ENCODE assay signal across 8 mouse cellular contexts in the genomic region with DNA sequence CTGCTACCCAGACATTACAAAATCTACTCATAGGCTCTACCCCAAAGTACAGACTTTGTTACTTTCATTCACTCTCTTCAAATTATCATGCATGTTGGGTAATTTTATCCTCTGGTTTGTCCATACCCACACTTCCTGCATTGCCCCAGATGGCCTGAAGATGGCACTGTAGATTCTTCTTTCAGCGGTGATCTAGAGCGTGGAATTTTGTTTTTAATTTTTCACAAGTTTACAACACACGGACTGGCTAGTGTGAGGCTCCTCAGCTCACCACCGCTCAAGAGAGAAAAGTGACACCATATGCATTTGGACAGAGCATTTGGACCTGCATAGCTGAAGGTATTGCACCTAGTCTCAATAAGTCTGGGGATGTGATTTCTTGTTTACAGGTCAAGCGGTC.
DNase-seq lines count a peak whose midpoint lies in the region; ATAC-seq and TF ChIP-seq lines count a peak whose summit lies in the region.
"Had no signal": no experiment of that assay in that cellular context is flagged by ENCODE, and none has a peak within 500 bp of the region (broad histone marks: within the 10 kb centered on the region; RNA-seq: fewer than 3 reads in every experiment).

No protein-coding gene starts in this region.

- H3K4me2 ChIP-seq in kidney, embryonic 16.5 days (replicated peaks; ENCODE audit: low read depth, low read length) = no peak overlapping the region

- H3K36me3 ChIP-seq in kidney, embryonic 16.5 days (ENCODE audit: insufficient read depth, low read length) = peaks cover 7% of the 10 kb centered on the region; the same call in 1 of the 2 replicates

- peak; percentile 43 for TF ChIP-seq CTCF in lung, adult 2 months (IDR thresholded peaks at IDR 0.05; ENCODE audit: insufficient read depth, low read length)

- peaks cover 9% of the 10 kb centered on the region for H3K4me1 ChIP-seq in kidney, embryonic 16.5 days (ENCODE audit: insufficient read depth, low read length)
- H3K4me1 ChIP-seq in lung, adult 2 months (ENCODE audit: control insufficient read depth, insufficient read depth, low read length) = peaks cover 5% of the 10 kb centered on the region

- ATAC-seq in granulocyte monocyte progenitor cell, adult 5-6 weeks (replicated peaks; ENCODE audit: poor library complexity, severe bottlenecking) = peak; percentile 79
- peak; percentile 63; the same call in 1 of the 2 replicates for ATAC-seq in kidney, embryonic 16.5 days (ENCODE audit: low FRiP score, low TSS enrichment)

- 0 out of 2 replicates have a peak, but pooled peaks cover 2% of the 10 kb centered on the region for H3K9me3 ChIP-seq in kidney, embryonic 16.5 days (ENCODE audit: low read length)

- TF ChIP-seq POLR2A in lung, adult 2 months (IDR thresholded peaks at IDR 0.05; ENCODE audit: borderline replicate concordance, extremely low read depth, low read depth, low read length) = no peak

- no peak overlapping the region for H3K9ac ChIP-seq in kidney, embryonic 16.5 days (replicated peaks; ENCODE audit: low read length)

- WGBS in kidney, embryonic 16.5 days = 70% methylated on average over 5 of the region's 5 CpGs
- 31% methylated on average over 5 of the region's 5 CpGs for WGBS in lung, adult 2 months

- H3K4me3 ChIP-seq in kidney, embryonic 16.5 days (ENCODE audit: low read length) = no peak overlapping the region
- H3K4me3 ChIP-seq in lung, adult 2 months (replicated peaks; ENCODE audit: extremely low read depth, low read depth, low read length) = no peak overlapping the region
- H3K4me3 ChIP-seq: myocyte had no signal

- no peaks in the 10 kb centered on the region for H3K27me3 ChIP-seq in kidney, embryonic 16.5 days (ENCODE audit: insufficient read depth, low read length)

- no peak overlapping the region for H3K27ac ChIP-seq in kidney, embryonic 16.5 days (ENCODE audit: low read length)

- DNase-seq in urinary bladder, postnatal 14 days (ENCODE audit: low spot score) = peak; percentile 75
- no peak for DNase-seq in urinary bladder, adult 2 months (ENCODE audit: low spot score)
- peak; percentile 49 to 73 for DNase-seq in cerebellum, postnatal 4 days (ENCODE audit: low spot score in 2 of 2)
- DNase-seq in lung, adult 2 months = peak; percentile 53
- DNase-seq in retina, embryonic 14.5 days (ENCODE audit: low spot score) = peak; percentile 74
